Mouse (Mus musculus) embryonic fibroblast, embryonic 13.5 days (primary cell): Measurements from ENCODE around the gene Ltbp1.

Experiments
- CTCF ChIP-seq: IDR thresholded peaks from 2 replicates; pipeline ENCODE4 v1.5.1; 2011; ENCODE audit warnings: mild to moderate bottlenecking, control low read depth, low read length, moderate library complexity, borderline replicate concordance; ENCODE audit not compliant: insufficient read depth
- POLR2A ChIP-seq: IDR thresholded peaks from 2 replicates; pipeline ENCODE4 v1.6.1; 2011; ENCODE audit warnings: low read depth, mild to moderate bottlenecking, control low read depth, low read length, moderate library complexity

- TF ChIP-seq CTCF, result no peak
- TF ChIP-seq POLR2A, result no peak
These were observed 237.9 kb downstream of the Ltbp1 start for GRCm38 (mm10) chr17:75243221-75243620.
